Mouse (Mus musculus) embryonic fibroblast, embryonic 13.5 days (primary cell): Measurements from ENCODE around the gene Eri3. TPM values are rescaled to one million over a fixed set of nuclear protein-coding genes. Genes with fewer than 3 reads are reported as not detected.

ENCODE experiments used
- H3K27ac ChIP-seq: 2 replicates; pipeline ENCODE4 v1.5.1; 2012; ENCODE audit warnings: low read length, control low read depth, inconsistent platforms; ENCODE audit not compliant: insufficient read depth
- H3K4me1 ChIP-seq: 2 replicates; pipeline ENCODE4 v1.6.1; 2011; ENCODE audit warnings: low read length; ENCODE audit not compliant: control insufficient read depth, insufficient read depth
- H3K4me3 ChIP-seq: 2 replicates; pipeline ENCODE4 v1.5.1; 2011; ENCODE audit warnings: mild to moderate bottlenecking, control low read depth, low read length; ENCODE audit not compliant: insufficient read depth
- CTCF ChIP-seq: IDR thresholded peaks from 2 replicates; pipeline ENCODE4 v1.5.1; 2011; ENCODE audit warnings: mild to moderate bottlenecking, control low read depth, low read length, moderate library complexity, borderline replicate concordance; ENCODE audit not compliant: insufficient read depth
- POLR2A ChIP-seq: IDR thresholded peaks from 2 replicates; pipeline ENCODE4 v1.6.1; 2011; ENCODE audit warnings: low read depth, mild to moderate bottlenecking, control low read depth, low read length, moderate library complexity
- polyA plus RNA-seq: library from polyadenylated mRNA; stranded (reverse); fragments of >200 nt; gene quantifications from 2 replicates; pipeline ENCODE4 v1.2.4, GENCODE M21; 2011; ENCODE audit warnings: low read depth; ENCODE audit not compliant: missing spikeins, insufficient read length

The Eri3 gene
- polyA plus RNA-seq, 1 experiment, result 67.3 TPM

DNA sequence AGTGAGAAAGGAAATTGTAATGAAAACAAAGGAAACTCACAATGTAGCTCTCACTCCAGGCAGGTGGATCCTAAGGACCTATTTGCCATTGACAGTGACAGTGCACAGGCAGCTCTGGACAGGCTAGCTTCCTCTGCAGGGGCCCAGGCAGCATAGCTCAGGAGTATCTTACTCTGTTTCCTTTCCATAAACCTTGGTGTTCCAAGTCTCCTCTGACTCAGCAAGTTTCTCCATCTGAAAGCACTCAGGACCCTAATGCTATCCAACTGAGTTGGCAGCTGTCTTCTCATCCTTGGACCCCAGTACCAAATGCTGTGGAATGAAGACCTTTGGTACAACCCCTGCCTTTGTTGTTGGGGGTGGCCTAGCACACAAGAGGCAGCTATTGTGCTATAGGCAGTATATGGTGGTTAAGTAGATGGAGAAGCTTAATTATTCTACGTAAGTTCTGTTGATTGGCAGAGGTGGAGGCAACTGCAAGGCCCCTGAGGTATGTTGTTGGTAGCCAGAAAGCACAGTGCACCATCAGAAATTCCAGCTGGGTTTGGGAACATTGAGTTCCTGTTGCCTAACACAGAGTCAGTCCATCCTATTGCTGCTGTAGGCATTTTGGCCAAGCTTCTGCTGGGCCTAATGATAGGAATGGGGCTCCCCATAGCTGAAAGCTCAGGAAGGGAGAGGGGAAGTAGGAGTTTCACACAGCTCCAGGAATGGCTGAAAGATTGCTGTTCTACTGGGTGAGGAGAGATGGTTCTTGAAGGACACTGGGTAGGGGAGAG is 90.9 kb downstream of the Eri3 start:
- peaks cover 7% of the 10 kb centered on the region; the same call in 1 of the 2 replicates for H3K4me1 ChIP-seq

DNA sequence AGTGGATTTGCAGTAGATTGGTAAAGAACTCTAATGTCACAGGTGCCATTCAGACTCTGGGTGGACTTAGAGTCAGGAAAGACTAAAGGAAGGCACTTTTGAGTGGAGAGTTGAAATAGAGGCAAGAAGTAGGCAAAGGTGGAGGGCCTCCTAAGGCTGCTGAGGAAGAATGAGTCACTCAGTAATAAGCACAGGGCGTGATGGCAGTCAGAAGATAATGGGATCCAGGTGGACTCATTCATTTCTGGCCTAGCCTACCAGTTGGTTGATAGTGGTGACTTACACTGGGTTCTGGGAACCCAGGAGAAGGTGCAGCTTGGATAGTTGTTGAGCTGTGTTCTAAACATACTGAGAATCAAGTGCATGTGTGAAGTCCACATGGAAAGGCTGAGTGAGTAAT is 91.6 kb downstream of the Eri3 start:
- H3K4me3 ChIP-seq, result no peak overlapping the region
- no peak for TF ChIP-seq POLR2A
- H3K27ac ChIP-seq, result no peak overlapping the region
- H3K4me1 ChIP-seq, result peaks cover 7% of the 10 kb centered on the region; the same call in 1 of the 2 replicates

More for the DNA sequence above, 90.9 kb downstream of the Eri3 start:
- TF ChIP-seq POLR2A, result no peak
- TF ChIP-seq CTCF, result no peak
- Histone ChIP-seq H3K4me3 (no peak overlapping the region), H3K27ac (no peak overlapping the region)

DNA sequence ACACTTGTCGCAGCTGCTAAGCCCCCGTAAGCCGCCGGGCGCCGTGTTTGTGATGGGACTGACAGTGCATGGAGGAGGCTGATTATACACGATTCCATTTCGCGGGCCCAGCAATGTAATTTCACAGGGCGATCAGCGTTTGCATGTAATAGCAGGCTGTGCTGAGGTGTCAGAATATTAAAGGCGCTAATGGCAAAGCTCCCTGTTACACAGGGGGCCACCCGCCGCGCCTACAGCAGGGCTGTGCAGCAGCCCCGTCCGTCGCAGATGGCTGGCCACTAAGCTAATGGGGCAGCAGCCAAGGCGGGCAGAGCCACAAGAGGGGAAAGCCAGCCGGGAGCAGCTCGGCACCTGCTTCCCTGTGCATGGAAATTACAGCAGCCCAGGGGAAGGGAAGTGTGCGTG is 94.9 kb downstream of the Eri3 start:
- H3K27ac ChIP-seq, result no peak overlapping the region
- no peak overlapping the region for H3K4me3 ChIP-seq
- H3K4me1 ChIP-seq, result peaks cover 7% of the 10 kb centered on the region; the same call in 1 of the 2 replicates
- TF ChIP-seq CTCF, result no peak
- TF ChIP-seq POLR2A, result no peak

DNA sequence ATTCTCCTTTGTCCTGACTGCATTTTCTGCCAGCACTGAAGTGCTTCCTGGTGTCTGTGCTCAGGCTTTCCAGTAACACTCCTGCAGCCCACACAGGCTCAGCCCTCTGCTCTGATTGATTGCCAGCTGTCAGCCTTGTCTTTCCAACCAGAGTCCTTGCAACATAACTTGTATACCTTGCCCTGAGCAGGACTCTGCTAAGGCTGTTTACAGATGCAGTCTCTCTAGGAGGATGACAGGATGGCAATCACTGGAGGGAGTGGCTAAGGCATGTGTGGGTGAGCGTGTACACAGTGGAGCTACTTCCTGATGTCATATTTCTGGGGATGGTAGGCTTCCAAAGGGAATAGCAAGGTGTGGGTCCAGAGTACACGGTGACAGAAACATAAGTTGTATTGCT is 95.7 kb downstream of the Eri3 start:
- Histone ChIP-seq H3K4me1 (peaks cover 7% of the 10 kb centered on the region; the same call in 1 of the 2 replicates), H3K27ac (no peak overlapping the region), H3K4me3 (no peak overlapping the region)
- no peak for TF ChIP-seq POLR2A
- no peak for TF ChIP-seq CTCF

DNA sequence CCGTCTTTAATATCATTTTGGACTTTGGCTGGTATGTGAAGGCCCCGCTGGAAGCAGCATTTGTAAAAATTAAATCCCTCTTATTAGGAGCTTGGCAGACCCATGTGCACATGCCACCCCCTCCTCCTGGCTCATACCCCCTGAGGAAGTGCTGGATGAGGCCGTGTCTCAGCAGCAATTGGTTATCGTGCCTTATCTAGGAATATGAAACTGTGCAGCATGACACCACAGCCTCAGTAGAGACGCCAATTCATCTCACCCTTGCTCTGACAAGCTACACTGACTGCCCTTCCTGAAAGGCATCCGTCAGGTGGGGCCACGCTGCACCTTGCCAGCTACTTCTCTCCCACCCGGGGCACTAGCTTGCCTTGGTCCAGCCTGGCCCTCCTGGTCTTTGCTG is 96.3 kb downstream of the Eri3 start:
- TF ChIP-seq POLR2A (no peak), CTCF (no peak)
- Histone ChIP-seq H3K4me3 (no peak overlapping the region), H3K4me1 (peaks cover 2% of the 10 kb centered on the region; the same call in 1 of the 2 replicates), H3K27ac (no peak overlapping the region)

DNA sequence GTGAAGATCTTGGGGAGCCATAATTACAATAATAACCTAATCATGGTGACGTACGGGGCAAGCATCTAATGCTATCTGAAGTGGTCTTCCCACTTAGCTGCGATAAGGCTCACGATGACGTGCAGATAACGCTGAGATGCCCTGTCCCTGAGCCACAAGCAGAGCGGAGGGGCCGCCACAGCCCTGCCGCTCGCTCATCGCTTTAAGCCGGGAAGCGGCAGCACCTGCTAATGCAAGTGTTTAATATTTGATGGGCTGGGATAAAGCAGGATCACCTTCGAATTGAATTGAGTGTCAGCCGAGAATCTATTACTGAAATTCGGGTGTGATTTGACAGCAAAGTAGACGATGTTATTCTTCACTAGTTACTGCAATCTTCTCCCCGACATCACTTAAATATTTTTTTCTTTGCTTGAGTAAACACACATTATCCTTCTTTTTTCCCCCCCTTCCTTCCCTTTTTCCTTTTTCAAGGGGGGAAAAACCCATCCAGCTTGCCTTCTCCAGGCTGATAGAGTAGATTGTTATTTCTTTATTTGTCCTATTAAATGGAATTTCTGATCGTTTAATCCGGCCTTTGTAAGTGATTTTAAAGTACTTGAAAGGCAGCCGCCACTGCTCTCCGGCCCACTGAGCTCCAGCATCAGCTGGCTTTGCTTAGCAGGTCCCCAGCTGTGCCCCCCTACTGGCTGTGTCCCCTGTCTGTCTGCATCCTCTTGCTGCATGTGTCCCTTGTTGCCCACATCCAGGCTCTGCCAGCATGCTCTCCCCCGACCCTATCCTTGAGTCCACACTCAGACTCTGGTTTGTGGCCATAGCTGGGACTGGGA is 97.0 kb downstream of the Eri3 start:
- H3K4me1 ChIP-seq, result no peaks in the 10 kb centered on the region
- H3K27ac ChIP-seq, result no peak overlapping the region
- no peak for TF ChIP-seq POLR2A
- TF ChIP-seq CTCF, result no peak
- no peak overlapping the region for H3K4me3 ChIP-seq

DNA sequence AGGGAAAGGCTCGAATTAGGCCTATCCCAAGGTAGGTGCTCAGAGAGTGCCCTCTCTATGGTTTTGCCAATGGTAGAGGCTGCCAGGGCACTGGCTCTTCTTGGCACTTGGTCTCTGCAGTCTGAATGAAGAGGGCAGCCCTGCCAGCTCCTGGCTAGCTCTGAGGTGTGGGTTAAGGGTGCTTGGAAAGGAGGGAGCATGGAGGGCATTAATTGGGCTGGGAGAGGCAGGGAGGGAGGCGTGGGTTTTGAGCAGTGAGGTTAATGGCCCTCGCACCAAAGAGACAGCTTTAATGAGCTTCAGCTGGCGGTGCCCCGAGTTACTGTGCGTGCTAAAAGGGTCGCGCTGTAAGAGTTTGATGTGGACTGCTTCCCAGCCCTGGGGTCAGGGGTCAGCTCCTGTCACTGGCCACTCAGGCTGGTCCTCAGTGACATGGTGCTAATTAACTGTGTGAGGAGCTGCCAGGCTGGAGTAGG is 101.5 kb downstream of the Eri3 start:
- no peak overlapping the region for H3K27ac ChIP-seq
- TF ChIP-seq CTCF (no peak), POLR2A (no peak)
- H3K4me1 ChIP-seq, result 0 out of 2 replicates have a peak, but pooled peaks cover 5% of the 10 kb centered on the region

DNA sequence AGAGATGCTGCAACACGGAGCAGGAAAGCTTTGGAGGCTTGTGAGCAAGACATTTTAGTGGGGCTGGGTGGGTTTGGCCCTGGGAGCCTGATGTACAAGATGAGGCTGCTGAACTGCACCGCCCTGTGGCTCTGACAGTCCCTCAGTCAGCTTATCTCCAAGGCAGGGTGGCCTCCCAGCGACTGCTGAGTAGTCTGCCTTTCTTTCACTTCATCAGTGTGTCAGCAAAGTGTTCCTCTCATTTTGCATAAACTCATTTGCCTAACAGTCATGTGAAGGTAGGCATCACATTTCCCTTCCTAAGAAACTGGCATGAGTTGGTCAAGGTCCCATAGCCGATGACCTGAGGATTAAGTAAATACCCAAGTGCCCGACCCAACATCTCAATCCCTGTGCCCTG is 102.6 kb downstream of the Eri3 start:
- Histone ChIP-seq H3K4me1 (peaks cover 8% of the 10 kb centered on the region; the same call in 1 of the 2 replicates), H3K4me3 (no peak overlapping the region), H3K27ac (no peak overlapping the region)
- no peak for TF ChIP-seq CTCF
- no peak for TF ChIP-seq POLR2A

More for the DNA sequence above, 101.5 kb downstream of the Eri3 start:
- H3K4me3 ChIP-seq, result no peak overlapping the region

DNA sequence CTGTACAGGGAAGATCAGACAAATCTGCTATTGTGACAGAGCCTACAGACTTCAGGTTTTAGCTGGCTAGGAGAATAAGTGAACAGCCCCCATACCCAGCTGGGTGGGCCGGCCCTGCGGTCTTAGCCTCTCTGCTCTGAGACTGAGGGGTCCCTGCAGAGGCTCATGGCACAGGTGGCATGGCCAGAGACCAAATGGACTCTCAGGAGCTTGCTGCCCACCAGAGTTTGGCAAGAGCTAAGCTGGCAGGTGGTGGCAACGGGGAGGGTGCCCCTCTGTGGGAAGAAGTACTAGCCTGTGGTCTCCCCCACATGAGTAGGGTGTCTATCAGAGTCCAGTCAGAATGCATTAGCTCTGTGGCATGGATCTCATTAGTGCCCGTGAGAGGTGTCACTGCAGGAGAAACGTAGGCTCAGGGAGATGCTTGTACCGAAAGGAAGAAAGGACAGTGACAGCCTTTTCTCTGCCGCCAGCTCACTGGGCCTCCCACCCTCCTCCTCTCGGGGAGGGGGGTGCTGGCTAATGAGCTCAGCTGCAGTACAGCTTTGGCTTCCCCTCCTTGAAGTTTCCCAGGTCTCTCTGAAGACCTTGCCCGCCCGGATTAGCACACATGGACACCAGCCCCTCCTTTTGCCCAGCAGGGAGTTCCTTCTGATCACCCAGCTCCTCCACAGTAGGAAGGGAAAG is 104.0 kb downstream of the Eri3 start:
- Histone ChIP-seq H3K27ac (no peak overlapping the region), H3K4me1 (peaks cover 15% of the 10 kb centered on the region), H3K4me3 (no peak overlapping the region)
- TF ChIP-seq CTCF (no peak), POLR2A (no peak)
